Mouse (Mus musculus): ENCODE results near the gene Fbxl4.

Fbxl4 gene

DNA sequence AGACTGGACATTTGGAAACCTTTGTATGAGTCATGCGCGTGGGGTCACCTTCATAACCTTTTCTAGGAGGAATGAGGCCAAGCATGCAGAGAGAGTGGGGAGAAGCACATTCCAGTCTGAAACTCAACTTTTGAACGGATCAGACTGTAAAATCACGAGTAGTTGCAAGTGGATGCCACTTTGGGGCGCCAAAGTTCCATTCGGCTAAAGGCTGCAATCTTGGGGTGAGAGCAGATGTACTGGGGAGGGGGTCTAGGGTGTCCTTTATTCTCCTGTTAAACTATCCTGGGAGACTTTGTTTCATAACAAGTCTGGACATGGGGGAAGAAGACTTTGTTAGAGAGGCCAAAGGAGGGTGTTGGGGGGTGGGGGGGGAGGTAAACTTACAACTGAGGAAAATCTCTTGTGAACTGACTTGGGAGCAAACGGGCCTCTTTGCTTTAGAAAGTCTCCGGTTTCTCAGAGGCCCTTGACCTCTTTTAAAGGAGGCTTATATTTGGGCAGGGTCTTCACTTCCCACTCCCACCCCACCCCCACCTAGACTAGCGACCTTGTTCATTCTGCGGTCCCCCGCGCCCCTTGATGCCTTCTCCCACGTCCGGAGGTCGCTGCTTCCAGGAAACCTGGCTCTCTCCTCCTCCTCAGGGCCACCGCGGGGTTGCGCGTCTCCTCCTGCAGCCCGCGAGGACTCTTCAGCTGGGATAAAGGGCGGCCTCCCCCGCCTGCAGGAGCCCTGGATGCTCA is 119.8 kb downstream of the Fbxl4 start:
- DNase-seq (ENCODE audit: low read depth, low spot score): peak; percentile 59

DNA sequence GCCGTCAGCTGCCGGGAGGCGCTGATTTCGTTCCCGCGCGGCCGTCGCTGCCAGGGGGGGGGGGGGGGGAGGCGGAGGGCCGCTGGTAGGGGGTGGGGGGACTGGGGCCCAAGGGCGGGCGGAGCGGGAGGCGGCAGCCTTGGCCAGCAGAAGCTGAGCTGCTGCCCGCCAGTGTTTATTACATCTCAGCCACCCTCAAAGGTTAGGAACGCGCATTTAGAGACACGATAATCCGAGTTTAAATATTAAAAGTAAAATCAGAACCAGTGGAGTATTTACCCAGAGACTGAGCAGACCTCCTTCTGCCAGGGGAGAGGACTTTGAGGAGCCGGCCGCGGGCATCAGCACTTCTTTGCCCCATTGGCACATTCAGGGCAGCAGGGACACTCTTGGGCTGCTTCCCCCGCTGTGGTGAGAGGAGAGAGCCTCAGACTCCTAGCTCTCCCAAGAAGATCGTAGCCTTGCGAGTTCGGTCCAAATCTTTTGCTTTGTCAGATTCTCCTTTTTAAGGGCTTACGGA is 120.4 kb downstream of the Fbxl4 start:
- no peak for DNase-seq (ENCODE audit: low read depth, low spot score)

DNA sequence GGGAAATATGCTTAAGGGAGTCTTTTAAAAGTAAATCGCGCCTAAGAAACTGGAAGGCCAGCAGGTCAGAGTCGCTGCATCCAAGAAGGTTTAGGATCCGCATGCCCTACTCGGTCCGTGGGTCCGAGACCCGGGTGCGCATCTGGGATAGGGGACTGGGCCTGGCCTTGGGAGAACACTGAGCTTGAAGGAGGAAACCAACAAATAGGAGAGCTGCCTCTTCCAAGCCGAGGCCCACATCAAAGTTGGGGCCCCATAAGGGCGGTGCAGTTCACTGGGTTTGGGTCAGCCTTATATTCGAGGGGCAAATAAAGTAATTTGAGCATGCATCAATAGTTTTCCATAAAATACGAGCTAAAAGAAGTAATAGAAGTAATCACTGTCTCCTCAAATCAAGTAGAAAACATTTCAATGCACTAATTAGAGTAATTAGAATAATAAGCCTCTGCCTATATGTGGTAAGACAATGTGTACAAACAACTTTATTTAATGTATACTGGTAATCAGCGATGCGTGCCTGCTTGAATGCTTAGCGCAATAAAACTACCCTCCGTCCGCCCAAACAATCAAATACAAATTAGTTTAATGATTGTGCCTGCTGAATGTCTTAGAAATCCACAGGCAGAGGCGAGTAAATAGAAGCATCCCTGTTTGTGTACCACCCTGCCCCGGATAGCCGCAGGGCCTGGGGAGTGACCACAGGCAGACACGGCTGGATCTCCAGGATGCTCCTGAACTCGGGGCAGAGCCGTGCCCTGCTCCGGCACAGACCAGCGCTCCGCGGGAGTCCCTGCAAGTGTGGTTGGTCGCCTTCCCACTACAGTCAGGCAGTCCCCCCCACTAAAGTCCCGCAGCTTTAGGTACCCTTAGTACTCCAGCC is 121.4 kb downstream of the Fbxl4 start:
- no peak for DNase-seq (ENCODE audit: low read depth, low spot score)

DNA sequence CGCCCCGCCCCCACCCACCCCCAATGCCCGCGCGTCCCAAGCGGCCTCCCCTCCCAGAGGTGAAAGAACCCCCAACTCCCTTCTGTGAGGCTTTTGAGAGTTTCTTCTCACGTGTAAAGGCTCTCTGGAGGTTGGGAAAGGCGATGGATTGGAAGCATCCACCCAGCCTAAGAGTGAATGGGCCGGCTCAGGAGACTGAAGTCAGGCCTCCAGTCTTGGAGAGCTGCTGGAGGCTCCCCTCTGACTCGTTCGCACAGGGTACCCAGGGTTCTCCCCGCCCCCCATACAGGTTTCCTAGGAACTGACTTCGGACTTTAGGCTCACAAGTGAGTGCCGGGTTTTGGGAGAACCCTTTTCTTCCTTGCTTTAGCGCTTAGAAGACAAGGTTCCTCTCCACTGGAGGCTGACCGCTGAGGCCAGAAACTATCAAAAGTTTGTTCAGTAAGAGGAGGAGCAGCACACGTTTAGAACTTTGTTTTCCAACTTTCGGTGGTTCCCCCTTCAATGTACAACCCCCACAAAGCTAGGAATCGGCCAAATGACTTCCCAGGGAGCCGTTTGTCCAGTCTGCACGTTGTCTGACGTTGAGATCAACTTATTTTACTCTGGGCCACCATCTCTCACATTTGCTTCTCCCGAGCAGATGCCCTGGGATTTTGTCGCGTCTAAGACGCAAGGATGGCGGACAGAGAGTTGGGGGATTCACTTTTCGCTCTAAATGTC is 122.2 kb downstream of the Fbxl4 start:
- no peak for DNase-seq (ENCODE audit: low read depth, low spot score)

DNA sequence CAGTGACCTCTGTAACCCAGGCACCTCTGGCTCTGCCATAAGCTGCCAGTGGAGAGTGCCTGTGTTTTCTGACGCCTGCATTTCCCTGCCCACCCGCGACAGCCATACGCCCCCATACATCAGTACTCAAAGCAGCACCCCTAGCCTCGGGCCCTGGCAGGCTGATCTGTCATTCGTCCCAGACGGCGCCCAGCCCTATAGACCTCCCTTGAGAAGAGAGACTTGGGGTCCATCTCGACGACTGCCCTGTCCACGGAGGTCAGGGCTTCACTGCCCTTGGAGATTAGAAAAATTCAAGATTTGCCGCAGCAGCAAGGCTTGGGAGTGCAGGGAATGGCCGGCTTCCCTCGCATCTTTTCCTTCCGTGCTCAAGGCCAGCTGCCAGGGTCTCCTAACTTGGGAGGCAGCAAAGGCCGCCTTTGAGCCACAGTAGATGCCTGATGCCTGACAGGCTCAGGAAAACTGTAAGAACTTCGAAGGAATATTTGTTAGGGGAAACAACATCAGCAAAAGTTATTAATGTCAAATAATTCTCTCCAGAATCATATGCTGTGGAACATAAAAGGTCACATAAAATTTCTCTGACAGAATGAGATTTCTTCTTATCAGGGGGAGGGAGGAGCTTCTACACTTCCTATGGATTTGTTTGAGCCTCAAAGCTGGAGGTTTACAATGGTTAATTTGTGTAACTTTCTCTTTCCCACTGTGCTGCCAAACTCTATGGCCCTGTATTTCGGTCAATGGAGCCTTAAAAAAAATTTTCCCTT is 122.9 kb downstream of the Fbxl4 start:
- DNase-seq (ENCODE audit: low read depth, low spot score): no peak

DNA sequence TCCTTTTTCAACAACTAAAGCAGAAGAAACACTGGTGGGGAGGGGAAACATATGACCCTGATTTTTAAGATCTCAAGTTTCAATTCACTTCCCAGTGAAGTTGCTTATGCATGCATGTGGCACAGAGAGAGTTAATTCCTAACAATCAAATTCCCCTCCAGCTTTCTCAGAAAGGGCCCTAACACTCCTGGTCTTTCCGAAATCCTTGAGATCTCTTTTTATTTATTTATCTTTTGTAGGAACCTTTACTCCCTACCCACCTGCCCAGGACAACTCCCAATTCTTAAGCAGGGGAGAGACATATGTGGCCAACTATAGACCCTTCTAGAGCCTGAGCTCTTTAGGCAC is 123.5 kb downstream of the Fbxl4 start:
- DNase-seq (ENCODE audit: low read depth, low spot score): no peak

DNA sequence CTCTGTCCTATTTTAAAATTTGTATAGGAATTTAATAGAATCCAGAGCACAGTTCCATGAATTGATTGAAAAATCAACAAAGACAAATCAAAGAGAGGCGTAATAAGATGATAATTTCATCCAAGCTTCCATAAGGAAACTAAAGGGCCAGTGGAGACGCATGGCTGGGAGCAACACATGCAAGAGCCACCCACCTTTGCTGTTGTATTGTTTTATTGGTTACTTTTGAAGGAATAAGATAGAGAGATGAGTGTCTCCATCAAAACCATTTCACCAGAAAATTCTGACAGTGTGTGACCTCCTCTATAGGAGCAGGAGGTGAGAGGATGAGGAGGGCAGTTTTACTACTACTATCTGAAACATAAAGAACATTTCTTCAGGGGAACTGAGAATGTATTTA is 124.8 kb downstream of the Fbxl4 start:
- DNase-seq (ENCODE audit: low read depth, low spot score): no peak

DNA sequence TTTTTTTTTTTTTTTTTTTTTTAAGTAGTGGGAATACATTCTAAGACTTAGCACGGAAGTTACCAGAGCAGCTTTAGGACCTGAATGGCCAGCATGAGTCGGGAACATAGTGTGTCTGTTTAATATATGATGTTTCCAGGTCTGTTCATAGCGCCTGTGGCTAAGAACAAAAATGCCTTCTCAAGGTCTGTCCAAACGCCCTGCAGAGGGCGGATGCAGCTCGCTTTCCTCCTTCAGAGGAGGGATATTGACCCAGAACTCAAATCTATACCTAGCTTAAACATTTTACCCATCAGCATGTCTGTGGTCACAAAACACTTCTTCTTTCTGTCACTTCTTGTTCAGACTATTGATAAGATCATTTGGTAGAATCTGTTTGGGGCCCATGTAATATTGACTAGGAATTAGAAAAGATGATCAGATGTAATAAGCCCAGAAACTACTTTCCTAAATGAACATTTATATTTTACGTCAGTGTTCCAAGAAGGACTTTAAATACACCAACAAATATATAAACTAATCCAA is 125.5 kb downstream of the Fbxl4 start:
- no peak for DNase-seq (ENCODE audit: low read depth, low spot score)

DNA sequence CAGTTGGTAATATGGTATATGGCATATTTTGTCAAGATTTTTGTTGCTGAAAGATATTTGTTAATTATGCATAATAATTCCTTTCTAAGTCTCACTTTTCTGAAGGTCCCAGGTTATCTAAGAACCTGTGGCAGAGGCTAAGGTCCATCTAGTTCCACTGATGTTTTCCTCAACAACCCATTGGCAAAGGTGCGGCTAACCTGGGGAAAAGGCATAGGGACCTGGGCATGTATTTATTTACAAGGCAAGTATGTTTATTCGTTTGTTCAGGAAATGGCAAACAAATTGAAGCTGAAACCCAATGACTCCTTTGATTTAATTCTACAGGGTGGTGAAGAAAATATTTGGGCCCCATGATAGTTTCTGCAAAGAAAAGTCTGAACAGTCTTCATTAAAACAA is 126.2 kb downstream of the Fbxl4 start:
- DNase-seq (ENCODE audit: low read depth, low spot score): no peak

All from 3T3-L1 (cell line).